Mouse (Mus musculus): Measurements from ENCODE around the gene Dram1. TPM values are rescaled to one million over a fixed set of nuclear protein-coding genes. Genes with fewer than 3 reads are reported as not detected.

Gene Dram1
- 0.44 and 0.84 TPM in 2 replicates for polyA plus RNA-seq (2014; fragmentation: Nextera tagmentation; extraction: Ambion mirVana)

GRCm38 (mm10) chr10:88379013-88379885 lies at the start of gene Dram1, which contains the start of gene Gnptab:
Dram1 (minus strand) TSS chr10:88379080.
Gnptab (plus strand) TSS chr10:88379132.
- Histone ChIP-seq H3K4me3 (ENCODE audit: low read depth, low read length) (peak within 1 kb of the TSS; percentile 79), H3K4me2 (ENCODE audit: low read length) (peak within 1 kb of the TSS; percentile 76), H3K9ac (ENCODE audit: low read length) (peak within 1 kb of the TSS; percentile 87), H3K4me1 (ENCODE audit: control insufficient read depth, insufficient read depth, low read length) (peaks cover 7% of the 10 kb centered on the region; the same call in 1 of the 2 replicates), H3K27me3 (replicated peaks; ENCODE audit: control insufficient read depth, insufficient read depth, low read length) (no peaks in the 10 kb centered on the region), H3K36me3 (ENCODE audit: control insufficient read depth, insufficient read depth, low read length) (no peaks in the 10 kb centered on the region), H3K27ac (ENCODE audit: low read depth, low read length) (peak within 1 kb of the TSS; percentile 78), H3K9me3 (replicated peaks; ENCODE audit: control insufficient read depth, low read length) (no peaks in the 10 kb centered on the region)
- peak; percentile 90 for ATAC-seq
- DNase-seq (ENCODE audit: low spot score) = peak; percentile 85
- WGBS = under 1% methylated on average over 86 of the region's 87 CpGs

GRCm38 (mm10) chr10:88427998-88428397 lies 49.1 kb upstream of the Dram1 start:
- ATAC-seq (no peak), DNase-seq (ENCODE audit: low spot score) (no peak)
- Histone ChIP-seq H3K4me3 (ENCODE audit: low read depth, low read length) (no peak overlapping the region), H3K27me3 (replicated peaks; ENCODE audit: control insufficient read depth, insufficient read depth, low read length) (no peaks in the 10 kb centered on the region), H3K9me3 (replicated peaks; ENCODE audit: control insufficient read depth, low read length) (no peaks in the 10 kb centered on the region), H3K36me3 (ENCODE audit: control insufficient read depth, insufficient read depth, low read length) (peaks cover 27% of the 10 kb centered on the region), H3K9ac (ENCODE audit: low read length) (no peak overlapping the region), H3K4me1 (ENCODE audit: control insufficient read depth, insufficient read depth, low read length) (no peaks in the 10 kb centered on the region), H3K4me2 (ENCODE audit: low read length) (no peak overlapping the region), H3K27ac (ENCODE audit: low read depth, low read length) (no peak overlapping the region)
- 88% methylated on average over 6 of the region's 6 CpGs for WGBS

- peaks cover 22% of the 10 kb centered on the region for H3K36me3 ChIP-seq (ENCODE audit: control insufficient read depth, insufficient read depth, low read length)
- no peak overlapping the region for H3K4me3 ChIP-seq (ENCODE audit: low read depth, low read length)
- no peaks in the 10 kb centered on the region for H3K27me3 ChIP-seq (replicated peaks; ENCODE audit: control insufficient read depth, insufficient read depth, low read length)
- H3K9ac ChIP-seq (ENCODE audit: low read length) = no peak overlapping the region
- no peak for DNase-seq (ENCODE audit: low spot score)
- H3K4me2 ChIP-seq (ENCODE audit: low read length) = no peak overlapping the region
- WGBS = 65% methylated on average over 5 of the region's 5 CpGs
- ATAC-seq = no peak
- H3K4me1 ChIP-seq (ENCODE audit: control insufficient read depth, insufficient read depth, low read length) = no peaks in the 10 kb centered on the region
- no peaks in the 10 kb centered on the region for H3K9me3 ChIP-seq (replicated peaks; ENCODE audit: control insufficient read depth, low read length)
- no peak overlapping the region for H3K27ac ChIP-seq (ENCODE audit: low read depth, low read length)
Measured at GRCm38 (mm10) chr10:88426896-88427295, 48.0 kb upstream of the Dram1 start.

- DNase-seq (ENCODE audit: low spot score) = peak; percentile 90
- WGBS = 100% methylated on average over 2 of the region's 2 CpGs
- peaks cover 25% of the 10 kb centered on the region for H3K36me3 ChIP-seq (ENCODE audit: control insufficient read depth, insufficient read depth, low read length)
Measured at GRCm38 (mm10) chr10:88426158-88426816, 47.4 kb upstream of the Dram1 start.

GRCm38 (mm10) chr10:88420655-88421435 lies 42.0 kb upstream of the Dram1 start:
- Histone ChIP-seq H3K27ac (ENCODE audit: low read depth, low read length) (no peak overlapping the region), H3K9ac (ENCODE audit: low read length) (no peak overlapping the region), H3K4me2 (ENCODE audit: low read length) (no peak overlapping the region), H3K27me3 (replicated peaks; ENCODE audit: control insufficient read depth, insufficient read depth, low read length) (no peaks in the 10 kb centered on the region), H3K9me3 (replicated peaks; ENCODE audit: control insufficient read depth, low read length) (no peaks in the 10 kb centered on the region), H3K36me3 (ENCODE audit: control insufficient read depth, insufficient read depth, low read length) (peaks cover 15% of the 10 kb centered on the region), H3K4me1 (ENCODE audit: control insufficient read depth, insufficient read depth, low read length) (no peaks in the 10 kb centered on the region), H3K4me3 (ENCODE audit: low read depth, low read length) (no peak overlapping the region)
- 94% methylated on average over 19 of the region's 19 CpGs for WGBS
- DNase-seq (ENCODE audit: low spot score) = no peak
- no peak for ATAC-seq

More at GRCm38 (mm10) chr10:88426158-88426816, 47.4 kb upstream of the Dram1 start:
- Histone ChIP-seq H3K27ac (ENCODE audit: low read depth, low read length) (no peak overlapping the region), H3K9ac (ENCODE audit: low read length) (no peak overlapping the region), H3K4me1 (ENCODE audit: control insufficient read depth, insufficient read depth, low read length) (no peaks in the 10 kb centered on the region), H3K4me3 (ENCODE audit: low read depth, low read length) (no peak overlapping the region), H3K4me2 (ENCODE audit: low read length) (no peak overlapping the region), H3K9me3 (replicated peaks; ENCODE audit: control insufficient read depth, low read length) (no peaks in the 10 kb centered on the region), H3K27me3 (replicated peaks; ENCODE audit: control insufficient read depth, insufficient read depth, low read length) (no peaks in the 10 kb centered on the region)
- ATAC-seq = peak; percentile 91

- DNase-seq (ENCODE audit: low spot score) = no peak
- Histone ChIP-seq H3K4me1 (ENCODE audit: control insufficient read depth, insufficient read depth, low read length) (no peaks in the 10 kb centered on the region), H3K9ac (ENCODE audit: low read length) (no peak overlapping the region), H3K27me3 (replicated peaks; ENCODE audit: control insufficient read depth, insufficient read depth, low read length) (no peaks in the 10 kb centered on the region), H3K4me3 (ENCODE audit: low read depth, low read length) (no peak overlapping the region), H3K36me3 (ENCODE audit: control insufficient read depth, insufficient read depth, low read length) (peaks cover 15% of the 10 kb centered on the region), H3K9me3 (replicated peaks; ENCODE audit: control insufficient read depth, low read length) (no peaks in the 10 kb centered on the region), H3K27ac (ENCODE audit: low read depth, low read length) (no peak overlapping the region), H3K4me2 (ENCODE audit: low read length) (no peak overlapping the region)
- WGBS = 75% methylated on average over 11 of the region's 11 CpGs
- ATAC-seq = no peak
Measured at GRCm38 (mm10) chr10:88420141-88420541, 41.3 kb upstream of the Dram1 start.

GRCm38 (mm10) chr10:88417686-88418085 lies 38.8 kb upstream of the Dram1 start:
- DNase-seq (ENCODE audit: low spot score) (no peak), ATAC-seq (no peak)
- Histone ChIP-seq H3K36me3 (ENCODE audit: control insufficient read depth, insufficient read depth, low read length) (peaks cover 18% of the 10 kb centered on the region), H3K4me2 (ENCODE audit: low read length) (no peak overlapping the region), H3K4me3 (ENCODE audit: low read depth, low read length) (no peak overlapping the region), H3K27ac (ENCODE audit: low read depth, low read length) (no peak overlapping the region), H3K9me3 (replicated peaks; ENCODE audit: control insufficient read depth, low read length) (no peaks in the 10 kb centered on the region), H3K9ac (ENCODE audit: low read length) (no peak overlapping the region), H3K4me1 (ENCODE audit: control insufficient read depth, insufficient read depth, low read length) (no peaks in the 10 kb centered on the region), H3K27me3 (replicated peaks; ENCODE audit: control insufficient read depth, insufficient read depth, low read length) (no peaks in the 10 kb centered on the region)
- 89% methylated on average over 5 of the region's 5 CpGs for WGBS

- H3K4me2 ChIP-seq (ENCODE audit: low read length) = no peak overlapping the region
- no peaks in the 10 kb centered on the region for H3K4me1 ChIP-seq (ENCODE audit: control insufficient read depth, insufficient read depth, low read length)
- ATAC-seq (peak; percentile 52; the same call in 1 of the 2 replicates), DNase-seq (ENCODE audit: low spot score) (peak; percentile 58)
- no peak overlapping the region for H3K4me3 ChIP-seq (ENCODE audit: low read depth, low read length)
- no peaks in the 10 kb centered on the region for H3K9me3 ChIP-seq (replicated peaks; ENCODE audit: control insufficient read depth, low read length)
- 0 out of 2 replicates have a peak, but pooled peaks cover 3% of the 10 kb centered on the region for H3K36me3 ChIP-seq (ENCODE audit: control insufficient read depth, insufficient read depth, low read length)
- H3K9ac ChIP-seq (ENCODE audit: low read length) = no peak overlapping the region
- WGBS = 50% methylated on average over 17 of the region's 17 CpGs
- no peaks in the 10 kb centered on the region for H3K27me3 ChIP-seq (replicated peaks; ENCODE audit: control insufficient read depth, insufficient read depth, low read length)
- no peak overlapping the region for H3K27ac ChIP-seq (ENCODE audit: low read depth, low read length)
Measured at GRCm38 (mm10) chr10:88412290-88412995, 33.6 kb upstream of the Dram1 start.
